Mouse (Mus musculus): ENCODE measurements at regions not wholly inside any gene's neighbourhood (a gene's known extent, or its start where the extent isn't known, plus 50 kb on each side); places are given as distances from the start of the nearest gene placed in this dataset.

- no peak for DNase-seq (ENCODE audit: low read depth)
These were observed 61.9 kb downstream of the Pdcl3 start for GRCm38 (mm10) chr1:39047316-39047715.

- no peak for DNase-seq (ENCODE audit: low read depth)
These were observed 71.9 kb downstream of the Pdcl3 start for GRCm38 (mm10) chr1:39057304-39057703.

- no peak for DNase-seq (ENCODE audit: low read depth)
These were observed 77.1 kb downstream of the Pdcl3 start for GRCm38 (mm10) chr1:39062509-39062908.

- DNase-seq (ENCODE audit: low read depth) = no peak
These were observed 78.4 kb downstream of the Pdcl3 start for GRCm38 (mm10) chr1:39063666-39064385.

GRCm38 (mm10) chr1:39064781-39065180 is 79.4 kb downstream of the Pdcl3 start:
- DNase-seq (ENCODE audit: low read depth) = no peak

- no peak for DNase-seq (ENCODE audit: low read depth)
These were observed 82.5 kb downstream of the Pdcl3 start for GRCm38 (mm10) chr1:39067901-39068300.

GRCm38 (mm10) chr1:39069086-39069655 is 83.8 kb downstream of the Pdcl3 start:
- no peak for DNase-seq (ENCODE audit: low read depth)

- DNase-seq (ENCODE audit: low read depth) = no peak
These were observed 84.3 kb downstream of the Pdcl3 start for GRCm38 (mm10) chr1:39069676-39070075.

GRCm38 (mm10) chr1:39075966-39076365 is 90.6 kb downstream of the Pdcl3 start:
- no peak for DNase-seq (ENCODE audit: low read depth)

- DNase-seq (ENCODE audit: low read depth) = no peak
These were observed 93.3 kb downstream of the Pdcl3 start for GRCm38 (mm10) chr1:39078584-39079315.

GRCm38 (mm10) chr1:39083911-39084826 is 98.8 kb downstream of the Pdcl3 start:
- DNase-seq (ENCODE audit: low read depth) = no peak

- no peak for DNase-seq (ENCODE audit: low read depth)
These were observed 100.9 kb downstream of the Pdcl3 start for GRCm38 (mm10) chr1:39086273-39086672.

- DNase-seq (ENCODE audit: low read depth) = peak; percentile 89
These were observed 103.7 kb upstream of the Npas2 start for GRCm38 (mm10) chr1:39089875-39090274.

- no peak for DNase-seq (ENCODE audit: low read depth)
These were observed 102.4 kb upstream of the Npas2 start for GRCm38 (mm10) chr1:39091121-39091520.

- DNase-seq (ENCODE audit: low read depth) = no peak
These were observed 101.9 kb upstream of the Npas2 start for GRCm38 (mm10) chr1:39091638-39092037.

- no peak for DNase-seq (ENCODE audit: low read depth)
These were observed 100.2 kb upstream of the Npas2 start for GRCm38 (mm10) chr1:39093291-39093690.

- DNase-seq (ENCODE audit: low read depth) = no peak
These were observed 99.5 kb upstream of the Npas2 start for GRCm38 (mm10) chr1:39094001-39094400.

- no peak for DNase-seq (ENCODE audit: low read depth)
These were observed 97.6 kb upstream of the Npas2 start for GRCm38 (mm10) chr1:39095901-39096300.

GRCm38 (mm10) chr1:39096726-39097125 is 96.8 kb upstream of the Npas2 start:
- no peak for DNase-seq (ENCODE audit: low read depth)

GRCm38 (mm10) chr1:39097499-39097898 is 96.0 kb upstream of the Npas2 start:
- no peak for DNase-seq (ENCODE audit: low read depth)

- DNase-seq (ENCODE audit: low read depth) = no peak
These were observed 95.4 kb upstream of the Npas2 start for GRCm38 (mm10) chr1:39098154-39098553.

GRCm38 (mm10) chr1:39099246-39099645 is 94.3 kb upstream of the Npas2 start:
- DNase-seq (ENCODE audit: low read depth) = no peak

All from 416B (cell line).